Mouse (Mus musculus): Measurements from ENCODE around the gene Smurf1. TPM values are rescaled to one million over a fixed set of nuclear protein-coding genes. Genes with fewer than 3 reads are reported as not detected.

The Smurf1 gene
- polyA plus RNA-seq (2012; rRNA removed), result 1.4 and 1.5 TPM in 2 replicates
- 1.2 and 1.7 TPM in 2 replicates for polyA plus RNA-seq (2014; fragmentation: Nextera tagmentation; extraction: Ambion mirVana)

GRCm38 (mm10) chr5:144965639-144966351 lies at the start of gene Smurf1:
Gene Smurf1, minus strand, starts transcription at chr5:144965847.
- under 1% methylated on average over 83 of the region's 89 CpGs for WGBS (ENCODE audit: insufficient replicate concordance)
- H3K36me3 ChIP-seq (replicated peaks; ENCODE audit: control insufficient read depth, insufficient read depth, low read depth), result no peaks in the 10 kb centered on the region
- DNase-seq (ENCODE audit: low read depth in 3 of 3, low spot score in 3 of 3) (peak in 1 of 3 experiments; percentile 29), ATAC-seq (ENCODE audit: insufficient read depth) (peak; percentile 69)
- H3K9ac ChIP-seq (replicated peaks), result peak within 1 kb of the TSS; percentile 29; the same call in 1 of the 2 replicates
- no peaks in the 10 kb centered on the region for H3K9me3 ChIP-seq (ENCODE audit: control insufficient read depth, low read length)
- H3K4me1 ChIP-seq (replicated peaks; ENCODE audit: control insufficient read depth in 2 of 2, insufficient read depth in 2 of 2, low read length in 1 of 2), result peaks cover 0 to 7% of the 10 kb centered on the region in 2 experiments; a peak in 2 of 4 replicates
- peak within 1 kb of the TSS; percentile 76 for H3K4me2 ChIP-seq (ENCODE audit: low read depth)
- peak within 1 kb of the TSS; percentile 50 to 67 for H3K4me3 ChIP-seq (ENCODE audit: insufficient read depth in 1 of 2, low read depth in 2 of 2, low read length in 2 of 2)
- no peak within 1 kb of the TSS for H3K27ac ChIP-seq
- no peak for TF ChIP-seq CTCF (IDR thresholded peaks at IDR 0.05; ENCODE audit: low read depth)
- TF ChIP-seq EP300 (IDR thresholded peaks at IDR 0.05; ENCODE audit: low read depth), result no peak
- peaks cover 24% of the 10 kb centered on the region for H3K27me3 ChIP-seq (ENCODE audit: control insufficient read depth, insufficient read depth, low read length)

- ATAC-seq (ENCODE audit: insufficient read depth) (no peak), DNase-seq (ENCODE audit: low read depth in 3 of 3, low spot score in 3 of 3) (no peak)
- Histone ChIP-seq H3K9me3 (ENCODE audit: control insufficient read depth, low read length) (no peaks in the 10 kb centered on the region), H3K27ac (no peak overlapping the region), H3K9ac (replicated peaks) (no peak overlapping the region), H3K4me1 (replicated peaks; ENCODE audit: control insufficient read depth in 2 of 2, insufficient read depth in 2 of 2, low read length in 1 of 2) (no peaks in the 10 kb centered on the region), H3K27me3 (ENCODE audit: control insufficient read depth, insufficient read depth, low read length) (no peaks in the 10 kb centered on the region), H3K36me3 (replicated peaks; ENCODE audit: control insufficient read depth, insufficient read depth, low read depth) (no peaks in the 10 kb centered on the region), H3K4me2 (ENCODE audit: low read depth) (no peak overlapping the region), H3K4me3 (ENCODE audit: insufficient read depth in 1 of 2, low read depth in 2 of 2, low read length in 2 of 2) (no peak overlapping the region)
- 90% methylated on average over 1 of the region's 1 CpGs for WGBS (ENCODE audit: insufficient replicate concordance)
- TF ChIP-seq EP300 (IDR thresholded peaks at IDR 0.05; ENCODE audit: low read depth) (no peak), CTCF (IDR thresholded peaks at IDR 0.05; ENCODE audit: low read depth) (no peak)
Observed at GRCm38 (mm10) chr5:145014278-145014677, 48.6 kb upstream of the Smurf1 start.

- Histone ChIP-seq H3K9me3 (ENCODE audit: control insufficient read depth, low read length) (no peaks in the 10 kb centered on the region), H3K27me3 (ENCODE audit: control insufficient read depth, insufficient read depth, low read length) (no peaks in the 10 kb centered on the region), H3K9ac (replicated peaks) (no peak overlapping the region), H3K27ac (no peak overlapping the region), H3K4me1 (replicated peaks; ENCODE audit: control insufficient read depth in 2 of 2, insufficient read depth in 2 of 2, low read length in 1 of 2) (no peaks in the 10 kb centered on the region), H3K36me3 (replicated peaks; ENCODE audit: control insufficient read depth, insufficient read depth, low read depth) (no peaks in the 10 kb centered on the region), H3K4me2 (ENCODE audit: low read depth) (no peak overlapping the region), H3K4me3 (ENCODE audit: insufficient read depth in 1 of 2, low read depth in 2 of 2, low read length in 2 of 2) (no peak overlapping the region)
- DNase-seq (ENCODE audit: low read depth in 3 of 3, low spot score in 3 of 3) (no peak), ATAC-seq (ENCODE audit: insufficient read depth) (no peak)
- WGBS (ENCODE audit: insufficient replicate concordance), result 74% methylated on average over 15 of the region's 15 CpGs
- TF ChIP-seq CTCF (IDR thresholded peaks at IDR 0.05; ENCODE audit: low read depth) (no peak), EP300 (IDR thresholded peaks at IDR 0.05; ENCODE audit: low read depth) (no peak)
Observed at GRCm38 (mm10) chr5:145008878-145009659, 43.4 kb upstream of the Smurf1 start.

- Histone ChIP-seq H3K36me3 (replicated peaks; ENCODE audit: control insufficient read depth, insufficient read depth, low read depth) (no peaks in the 10 kb centered on the region), H3K4me3 (ENCODE audit: insufficient read depth in 1 of 2, low read depth in 2 of 2, low read length in 2 of 2) (no peak overlapping the region), H3K4me1 (replicated peaks; ENCODE audit: control insufficient read depth in 2 of 2, insufficient read depth in 2 of 2, low read length in 1 of 2) (no peaks in the 10 kb centered on the region), H3K27me3 (ENCODE audit: control insufficient read depth, insufficient read depth, low read length) (no peaks in the 10 kb centered on the region), H3K9me3 (ENCODE audit: control insufficient read depth, low read length) (no peaks in the 10 kb centered on the region), H3K4me2 (ENCODE audit: low read depth) (no peak overlapping the region), H3K27ac (no peak overlapping the region), H3K9ac (replicated peaks) (no peak overlapping the region)
- DNase-seq (ENCODE audit: low read depth in 3 of 3, low spot score in 3 of 3) (no peak), ATAC-seq (ENCODE audit: insufficient read depth) (no peak)
- WGBS (ENCODE audit: insufficient replicate concordance), result 56% methylated on average over 6 of the region's 6 CpGs
- no peak for TF ChIP-seq EP300 (IDR thresholded peaks at IDR 0.05; ENCODE audit: low read depth)
- no peak for TF ChIP-seq CTCF (IDR thresholded peaks at IDR 0.05; ENCODE audit: low read depth)
Observed at GRCm38 (mm10) chr5:145005596-145005995, 39.9 kb upstream of the Smurf1 start.

- H3K27ac ChIP-seq, result no peak overlapping the region
- DNase-seq (ENCODE audit: low read depth in 3 of 3, low spot score in 3 of 3) (no peak), ATAC-seq (ENCODE audit: insufficient read depth) (peak; percentile 15; the same call in 1 of the 2 replicates)
- no peaks in the 10 kb centered on the region for H3K27me3 ChIP-seq (ENCODE audit: control insufficient read depth, insufficient read depth, low read length)
- 47% methylated on average over 9 of the region's 9 CpGs for WGBS (ENCODE audit: insufficient replicate concordance)
- TF ChIP-seq EP300 (IDR thresholded peaks at IDR 0.05; ENCODE audit: low read depth), result no peak
- H3K4me2 ChIP-seq (ENCODE audit: low read depth), result no peak overlapping the region
- no peak overlapping the region for H3K9ac ChIP-seq (replicated peaks)
- no peaks in the 10 kb centered on the region for H3K36me3 ChIP-seq (replicated peaks; ENCODE audit: control insufficient read depth, insufficient read depth, low read depth)
- no peaks in the 10 kb centered on the region for H3K9me3 ChIP-seq (ENCODE audit: control insufficient read depth, low read length)
- no peak overlapping the region for H3K4me3 ChIP-seq (ENCODE audit: insufficient read depth in 1 of 2, low read depth in 2 of 2, low read length in 2 of 2)
- H3K4me1 ChIP-seq (replicated peaks; ENCODE audit: control insufficient read depth in 2 of 2, insufficient read depth in 2 of 2, low read length in 1 of 2), result no peaks in the 10 kb centered on the region
Observed at GRCm38 (mm10) chr5:145004495-145004894, 38.8 kb upstream of the Smurf1 start.

Measured in liver, embryonic 14.5 days (tissue).